Mouse (Mus musculus) kidney, postnatal 0 days (tissue): ENCODE results near the gene Tmem201. TPM values are rescaled to one million over a fixed set of nuclear protein-coding genes. Genes with fewer than 3 reads are reported as not detected.

Source experiments
- ATAC-seq: fragments of 200-750 bp; cut with Nextera tagmentation; replicated peaks from 2 replicates; pipeline ENCODE4 v1.8.0; 2017; ENCODE audit warnings: low read depth, moderate number of reproducible peaks, moderate TSS enrichment, moderate library complexity; ENCODE audit not compliant: low FRiP score
- DNase-seq: peaks from one replicate; pipeline ENCODE4 v3.0.0-alpha.2; 2016; ENCODE audit warnings: low spot score
- H3K27ac ChIP-seq: fragments of 300-500 bp; sonication (generic); 2 replicates; pipeline ENCODE4 v1.5.1; 2014; ENCODE audit warnings: mild to moderate bottlenecking
- H3K27me3 ChIP-seq: fragments of 300-500 bp; sonication (generic); 2 replicates; pipeline ENCODE4 v1.6.1; 2014; ENCODE audit warnings: low read length, mixed read lengths; ENCODE audit not compliant: insufficient read depth
- H3K36me3 ChIP-seq: fragments of 300-500 bp; sonication (generic); 2 replicates; pipeline ENCODE4 v1.6.1; 2014; ENCODE audit warnings: low read length, mixed read lengths; ENCODE audit not compliant: insufficient read depth
- H3K4me1 ChIP-seq: fragments of 300-500 bp; sonication (generic); replicated peaks from 2 replicates; pipeline ENCODE4 v1.6.1; 2014; ENCODE audit warnings: antibody characterized with exemption, low read length, mixed read lengths; ENCODE audit not compliant: insufficient read depth
- H3K4me2 ChIP-seq: fragments of 300-500 bp; sonication (generic); 2 replicates; pipeline ENCODE4 v1.6.1; 2014; ENCODE audit warnings: mild to moderate bottlenecking, low read length, moderate library complexity, mixed read lengths
- H3K4me3 ChIP-seq: fragments of 300-500 bp; sonication (generic); replicated peaks from 2 replicates; pipeline ENCODE4 v1.5.1; 2014; ENCODE audit warnings: low read depth, low read length
- H3K9ac ChIP-seq: fragments of 300-500 bp; sonication (generic); 2 replicates; pipeline ENCODE4 v1.6.1; 2014; ENCODE audit warnings: low read depth, low read length
- H3K9me3 ChIP-seq: fragments of 300-500 bp; sonication (generic); replicated peaks from 2 replicates; pipeline ENCODE4 v1.6.1; 2016; ENCODE audit warnings: low read length, inconsistent platforms, mixed read lengths
- CTCF ChIP-seq: IDR thresholded peaks from 2 replicates; pipeline ENCODE4 v1.5.1; 2016; ENCODE audit warnings: antibody characterized with exemption, low read depth, mild to moderate bottlenecking, moderate library complexity
- WGBS: fragments of 180-500 bp; shearing (Covaris S2); extraction: QIAGEN DNeasy Blood & Tissue Kit; methylation state at CpG from one replicate; pipeline ENCODE4 v1.1.7; 2014; 5-methylcytosine and 5-hydroxymethylcytosine counted together
- polyA plus RNA-seq: library from polyadenylated mRNA; unstranded; fragments of >200 nt; fragmentation: Nextera tagmentation; extraction: Ambion mirVana; gene quantifications from 2 replicates; pipeline ENCODE4 v1.2.1, GENCODE M21; 2015

Gene Tmem201
- polyA plus RNA-seq, 1 experiment from 2014 or later, result 22.3 TPM

- WGBS, result 55% methylated on average over 8 of the region's 8 CpGs
- Histone ChIP-seq H3K27ac (no peak overlapping the region), H3K4me1 (0 out of 2 replicates have a peak, but pooled peaks cover 3% of the 10 kb centered on the region), H3K4me3 (no peak overlapping the region), H3K9me3 (no peaks in the 10 kb centered on the region), H3K36me3 (no peaks in the 10 kb centered on the region), H3K27me3 (no peaks in the 10 kb centered on the region), H3K4me2 (no peak overlapping the region), H3K9ac (no peak overlapping the region)
- TF ChIP-seq CTCF, result no peak
- DNase-seq, result no peak
- ATAC-seq, result no peak
These were observed 46.5 kb downstream of the Tmem201 start for GRCm38 (mm10) chr4:149691368-149691767.

GRCm38 (mm10) chr4:149690828-149691280 lies 47.0 kb downstream of the Tmem201 start:
- Histone ChIP-seq H3K4me2 (no peak overlapping the region), H3K9me3 (no peaks in the 10 kb centered on the region), H3K4me3 (no peak overlapping the region), H3K27ac (no peak overlapping the region), H3K4me1 (no peaks in the 10 kb centered on the region), H3K27me3 (no peaks in the 10 kb centered on the region), H3K36me3 (no peaks in the 10 kb centered on the region), H3K9ac (no peak overlapping the region)
- no peak for DNase-seq
- no peak for TF ChIP-seq CTCF
- ATAC-seq, result no peak
- WGBS, result 76% methylated on average over 8 of the region's 8 CpGs

- H3K27me3 ChIP-seq, result no peaks in the 10 kb centered on the region
- H3K9ac ChIP-seq, result no peak overlapping the region
- TF ChIP-seq CTCF, result no peak
- no peaks in the 10 kb centered on the region for H3K4me1 ChIP-seq
- WGBS, result 79% methylated on average over 12 of the region's 12 CpGs
- H3K4me2 ChIP-seq, result no peak overlapping the region
- no peaks in the 10 kb centered on the region for H3K36me3 ChIP-seq
- no peak overlapping the region for H3K27ac ChIP-seq
- H3K9me3 ChIP-seq, result no peaks in the 10 kb centered on the region
- no peak overlapping the region for H3K4me3 ChIP-seq
- no peak for DNase-seq
- ATAC-seq, result no peak
These were observed 47.8 kb downstream of the Tmem201 start for GRCm38 (mm10) chr4:149689822-149690700.

GRCm38 (mm10) chr4:149688861-149689260 lies 49.0 kb downstream of the Tmem201 start:
- H3K4me3 ChIP-seq, result no peak overlapping the region
- no peak for TF ChIP-seq CTCF
- H3K4me2 ChIP-seq, result no peak overlapping the region
- H3K27me3 ChIP-seq, result no peaks in the 10 kb centered on the region
- DNase-seq (no peak), ATAC-seq (no peak)
- no peaks in the 10 kb centered on the region for H3K4me1 ChIP-seq
- no peaks in the 10 kb centered on the region for H3K9me3 ChIP-seq
- no peaks in the 10 kb centered on the region for H3K36me3 ChIP-seq
- H3K9ac ChIP-seq, result no peak overlapping the region
- WGBS, result 73% methylated on average over 14 of the region's 14 CpGs
- no peak overlapping the region for H3K27ac ChIP-seq

- DNase-seq, result no peak
- Histone ChIP-seq H3K9me3 (no peaks in the 10 kb centered on the region), H3K9ac (no peak overlapping the region), H3K4me2 (no peak overlapping the region), H3K27ac (no peak overlapping the region), H3K4me1 (no peaks in the 10 kb centered on the region), H3K4me3 (no peak overlapping the region), H3K27me3 (no peaks in the 10 kb centered on the region), H3K36me3 (no peaks in the 10 kb centered on the region)
- ATAC-seq, result no peak
- TF ChIP-seq CTCF, result no peak
- 31% methylated on average over 11 of the region's 11 CpGs for WGBS
These were observed 52.8 kb downstream of the Tmem201 start for GRCm38 (mm10) chr4:149684841-149685623.

GRCm38 (mm10) chr4:149683875-149684274 lies 54.0 kb downstream of the Tmem201 start:
- Histone ChIP-seq H3K27ac (no peak overlapping the region), H3K4me3 (no peak overlapping the region), H3K9me3 (no peaks in the 10 kb centered on the region), H3K4me2 (no peak overlapping the region), H3K27me3 (no peaks in the 10 kb centered on the region), H3K36me3 (no peaks in the 10 kb centered on the region), H3K4me1 (0 out of 2 replicates have a peak, but pooled peaks cover 2% of the 10 kb centered on the region), H3K9ac (no peak overlapping the region)
- WGBS, result 18% methylated on average over 7 of the region's 7 CpGs
- ATAC-seq (no peak), DNase-seq (no peak)
- TF ChIP-seq CTCF, result no peak
